Mouse (Mus musculus) liver, embryonic 14.5 days (tissue): ENCODE data around the gene Plbd1.

Experiments
- CTCF ChIP-seq: IDR thresholded peaks from 2 replicates; pipeline ENCODE4 v1.5.1; 2016; ENCODE audit warnings: antibody characterized with exemption, low read depth, control low read depth
- EP300 ChIP-seq: IDR thresholded peaks from 2 replicates; pipeline ENCODE4 v1.6.1; 2016; ENCODE audit warnings: antibody characterized with exemption, low read depth

DNA sequence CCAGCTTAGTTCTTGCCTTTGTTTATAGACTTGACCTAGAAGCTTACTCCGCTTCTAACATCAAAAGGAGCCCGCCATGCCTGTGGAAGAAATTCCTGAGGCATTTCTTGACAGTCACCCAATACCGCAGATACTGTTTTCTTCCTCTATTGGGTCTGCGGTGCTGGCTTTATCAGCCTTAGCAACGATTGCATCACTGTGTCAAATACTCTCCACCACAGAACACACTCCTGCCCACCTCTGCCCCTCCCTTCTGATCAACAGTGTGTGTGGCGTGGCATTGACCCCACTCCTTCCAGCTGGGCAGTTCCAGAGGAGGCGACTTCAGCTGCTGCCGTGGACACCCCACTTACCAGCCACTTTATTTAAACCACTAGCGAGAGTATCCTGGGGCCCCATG lies 16.0 kb downstream of the Plbd1 start:
- TF ChIP-seq CTCF (no peak), EP300 (no peak)
